Mouse (Mus musculus) heart, embryonic 13.5 days (tissue): ENCODE measurements around the gene Zkscan3. TPM values are rescaled to one million over a fixed set of nuclear protein-coding genes. Genes with fewer than 3 reads are reported as not detected.
"Not testable (repeated sequence)": the region's sequence is repeated elsewhere in the genome, so short reads cannot be mapped to it uniquely, and the experiment has no call there.

ENCODE experiments used
- ATAC-seq: fragments of 200-750 bp; cut with Nextera tagmentation; 2 replicates; pipeline ENCODE4 v1.8.0; 2017; ENCODE audit warnings: moderate TSS enrichment; ENCODE audit not compliant: insufficient number of reproducible peaks, low FRiP score, low TSS enrichment; ENCODE audit errors: extremely low read depth
- H3K27ac ChIP-seq: fragments of 300-500 bp; sonication (generic); replicated peaks from 2 replicates; pipeline ENCODE4 v1.5.1; 2015; ENCODE audit warnings: moderate library complexity, mild to moderate bottlenecking, inconsistent platforms
- H3K27me3 ChIP-seq: fragments of 300-500 bp; sonication (generic); replicated peaks from 2 replicates; pipeline ENCODE4 v1.6.1; 2015; ENCODE audit warnings: mild to moderate bottlenecking, inconsistent platforms
- H3K36me3 ChIP-seq: fragments of 300-500 bp; sonication (generic); 2 replicates; pipeline ENCODE4 v1.6.1; 2015; ENCODE audit warnings: mild to moderate bottlenecking, inconsistent platforms
- H3K4me1 ChIP-seq: fragments of 300-500 bp; sonication (generic); 2 replicates; pipeline ENCODE4 v1.6.1; 2015; ENCODE audit warnings: inconsistent platforms
- H3K4me2 ChIP-seq: fragments of 300-500 bp; sonication (generic); 2 replicates; pipeline ENCODE4 v1.6.1; 2015; ENCODE audit warnings: inconsistent platforms, mild to moderate bottlenecking, moderate library complexity
- H3K4me3 ChIP-seq: fragments of 300-500 bp; sonication (generic); 2 replicates; pipeline ENCODE4 v1.5.1; 2015; ENCODE audit warnings: moderate library complexity, mild to moderate bottlenecking, inconsistent platforms
- H3K9ac ChIP-seq: fragments of 300-500 bp; sonication (generic); 2 replicates; pipeline ENCODE4 v1.6.1; 2015; ENCODE audit warnings: inconsistent platforms, mild to moderate bottlenecking, moderate library complexity
- H3K9me3 ChIP-seq: fragments of 300-500 bp; sonication (generic); 2 replicates; pipeline ENCODE4 v1.6.1; 2016; ENCODE audit warnings: inconsistent platforms
- WGBS: fragments of 180-500 bp; shearing (Covaris S2); methylation state at CpG from one replicate; pipeline ENCODE4 v1.1.7; 2015; ENCODE audit warnings: mixed read lengths; 5-methylcytosine and 5-hydroxymethylcytosine counted together
- polyA plus RNA-seq: library from polyadenylated mRNA; unstranded; fragments of >200 nt; fragmentation: Nextera tagmentation; extraction: Ambion mirVana; gene quantifications from 2 replicates; pipeline ENCODE4 v1.2.1, GENCODE M21; 2015

The Zkscan3 gene
- polyA plus RNA-seq, 1 experiment from 2014 or later = 61.2 TPM

DNA sequence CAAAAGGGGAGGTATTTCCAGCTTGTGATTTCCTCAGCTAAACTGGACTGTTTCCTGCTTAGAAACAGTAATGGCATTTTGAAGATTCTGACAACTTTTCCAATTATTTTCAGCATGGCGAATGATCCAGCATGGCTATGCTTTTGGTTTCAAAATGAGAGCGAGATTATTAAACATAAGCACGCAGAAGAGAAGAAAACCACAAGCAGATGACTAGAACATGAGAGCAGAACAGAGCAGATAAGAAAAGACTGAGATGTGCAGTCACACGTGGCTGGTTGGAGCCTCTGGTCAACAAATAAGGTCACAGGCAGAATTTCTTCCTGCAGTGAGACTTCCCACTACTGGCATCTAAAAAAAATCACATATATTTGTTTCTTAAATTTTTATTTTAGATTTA, 12.7 kb upstream of the Zkscan3 start:
- peak overlapping the region; percentile 44 for H3K4me2 ChIP-seq
- WGBS = 66% methylated on average over 4 of the region's 4 CpGs
- no peaks in the 10 kb centered on the region for H3K9me3 ChIP-seq
- no peaks in the 10 kb centered on the region for H3K36me3 ChIP-seq
- H3K9ac ChIP-seq = 0 out of 2 replicates have a peak overlapping the region, but pooled peaks have one; percentile 7
- H3K27ac ChIP-seq = peak overlapping the region; percentile 59
- peaks cover 22% of the 10 kb centered on the region for H3K4me1 ChIP-seq
- H3K4me3 ChIP-seq = no peak overlapping the region
- H3K27me3 ChIP-seq = no peaks in the 10 kb centered on the region
- ATAC-seq = no peak

GRCm38 (mm10) chr13:21414231-21415212, 12.0 kb upstream of the Zkscan3 start:
- WGBS = 43% methylated on average over 14 of the region's 15 CpGs

DNA sequence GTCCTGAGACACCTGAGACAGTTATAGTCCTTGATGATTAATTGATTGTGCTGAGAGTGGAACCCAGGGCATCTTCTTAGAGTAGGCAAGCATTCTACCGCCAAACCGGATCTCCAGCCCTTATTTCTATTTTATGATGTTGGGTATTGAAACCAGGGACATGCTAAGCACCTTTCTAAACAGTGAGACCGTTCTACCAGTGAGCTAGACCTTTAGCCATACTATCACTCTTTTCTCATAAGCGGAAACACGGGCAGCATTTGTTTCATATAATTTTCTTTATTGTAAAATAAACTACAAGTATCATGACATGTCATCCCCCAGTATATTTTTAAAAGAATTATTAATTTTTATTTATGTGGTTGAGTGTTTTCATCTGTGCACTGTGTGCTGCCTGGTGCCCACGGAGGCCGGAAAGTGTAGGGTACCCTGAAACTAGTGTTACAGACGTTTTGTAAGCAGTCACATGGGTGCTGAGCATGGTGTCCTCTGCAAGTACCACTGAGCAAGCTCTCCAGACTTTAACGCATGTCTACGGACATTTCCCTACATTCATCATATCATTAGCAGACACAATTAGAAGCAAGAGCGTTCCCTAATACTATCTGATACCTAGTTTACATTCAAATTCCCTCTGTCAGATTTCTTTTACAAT, 6.4 kb upstream of the Zkscan3 start:
- Histone ChIP-seq H3K9me3 (no peaks in the 10 kb centered on the region), H3K36me3 (no peaks in the 10 kb centered on the region), H3K27ac (peak overlapping the region; percentile 88), H3K27me3 (no peaks in the 10 kb centered on the region), H3K9ac (peak overlapping the region; percentile 87), H3K4me2 (peak overlapping the region; percentile 79), H3K4me1 (peaks cover 11% of the 10 kb centered on the region), H3K4me3 (peak overlapping the region; percentile 65)
- no peak for ATAC-seq
- WGBS = 52% methylated on average over 11 of the region's 11 CpGs

More at GRCm38 (mm10) chr13:21414231-21415212, 12.0 kb upstream of the Zkscan3 start:
- Histone ChIP-seq H3K36me3 (no peaks in the 10 kb centered on the region), H3K4me1 (peaks cover 22% of the 10 kb centered on the region), H3K4me2 (peak overlapping the region; percentile 44), H3K27ac (peak overlapping the region; percentile 59), H3K9me3 (no peaks in the 10 kb centered on the region), H3K27me3 (no peaks in the 10 kb centered on the region), H3K4me3 (no peak overlapping the region), H3K9ac (no peak overlapping the region)
- no peak for ATAC-seq

DNA sequence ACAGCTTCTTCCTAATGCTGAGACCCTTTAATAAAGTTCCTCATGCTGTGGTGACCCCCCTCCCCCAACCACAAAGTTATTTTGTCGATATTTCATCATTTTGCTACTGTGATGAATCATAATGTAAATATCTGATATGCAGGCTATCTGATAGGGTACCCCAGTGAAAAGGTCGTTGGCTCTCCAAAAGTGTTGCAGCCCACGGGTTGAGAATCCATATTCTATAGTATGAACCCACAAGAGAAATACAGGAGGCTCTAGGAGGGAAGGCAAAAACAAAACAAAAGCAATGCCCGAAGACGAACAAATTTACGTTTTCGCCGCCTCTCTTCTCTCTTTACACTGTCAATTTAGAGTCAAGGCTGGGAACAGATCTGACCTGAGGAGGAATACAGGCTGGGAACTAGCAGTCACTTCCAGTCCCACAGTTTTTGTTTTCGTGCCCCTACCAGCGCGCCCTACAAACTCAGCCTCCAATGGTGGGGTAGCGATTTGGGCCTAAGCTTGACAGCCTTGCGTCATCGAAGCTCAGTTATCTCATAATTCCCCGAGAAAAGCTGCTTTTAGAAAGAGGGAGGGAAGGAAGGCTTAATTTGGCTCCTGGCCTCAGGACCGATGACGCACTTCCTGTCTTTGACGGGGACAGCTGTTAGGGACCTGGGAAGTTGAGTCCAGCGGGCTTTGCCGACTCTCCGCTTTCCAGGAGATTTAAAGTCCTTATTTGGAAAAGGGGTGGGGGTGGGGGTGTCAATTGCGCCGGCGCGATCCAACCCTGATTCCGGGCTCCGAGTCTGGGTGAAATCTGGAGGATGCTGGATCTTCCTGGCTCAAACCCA, 5.6 kb upstream of the Zkscan3 start:
- H3K4me3 ChIP-seq = peak overlapping the region; percentile 65
- no peaks in the 10 kb centered on the region for H3K36me3 ChIP-seq
- no peaks in the 10 kb centered on the region for H3K27me3 ChIP-seq
- H3K9ac ChIP-seq = peak overlapping the region; percentile 87
- peak overlapping the region; percentile 88 for H3K27ac ChIP-seq
- no peaks in the 10 kb centered on the region for H3K9me3 ChIP-seq
- H3K4me1 ChIP-seq = peaks cover 11% of the 10 kb centered on the region
- peak overlapping the region; percentile 79 for H3K4me2 ChIP-seq
- ATAC-seq = peak; percentile 80
- WGBS = 2% methylated on average over 27 of the region's 27 CpGs

GRCm38 (mm10) chr13:21407341-21407740, 4.8 kb upstream of the Zkscan3 start:
- 71% methylated on average over 11 of the region's 11 CpGs for WGBS
- Histone ChIP-seq H3K4me3 (peak overlapping the region; percentile 65; the same call in 1 of the 2 replicates), H3K4me1 (peaks cover 11% of the 10 kb centered on the region), H3K27ac (peak overlapping the region; percentile 88; the same call in 1 of the 2 replicates), H3K9me3 (no peaks in the 10 kb centered on the region), H3K9ac (peak overlapping the region; percentile 87; the same call in 1 of the 2 replicates), H3K27me3 (no peaks in the 10 kb centered on the region), H3K4me2 (peak overlapping the region; percentile 79), H3K36me3 (no peaks in the 10 kb centered on the region)
- ATAC-seq = no peak

GRCm38 (mm10) chr13:21402848-21403247, 293 bp upstream of the Zkscan3 start:
- peak overlapping the region; percentile 82 for H3K4me3 ChIP-seq
- no peak for ATAC-seq

DNA sequence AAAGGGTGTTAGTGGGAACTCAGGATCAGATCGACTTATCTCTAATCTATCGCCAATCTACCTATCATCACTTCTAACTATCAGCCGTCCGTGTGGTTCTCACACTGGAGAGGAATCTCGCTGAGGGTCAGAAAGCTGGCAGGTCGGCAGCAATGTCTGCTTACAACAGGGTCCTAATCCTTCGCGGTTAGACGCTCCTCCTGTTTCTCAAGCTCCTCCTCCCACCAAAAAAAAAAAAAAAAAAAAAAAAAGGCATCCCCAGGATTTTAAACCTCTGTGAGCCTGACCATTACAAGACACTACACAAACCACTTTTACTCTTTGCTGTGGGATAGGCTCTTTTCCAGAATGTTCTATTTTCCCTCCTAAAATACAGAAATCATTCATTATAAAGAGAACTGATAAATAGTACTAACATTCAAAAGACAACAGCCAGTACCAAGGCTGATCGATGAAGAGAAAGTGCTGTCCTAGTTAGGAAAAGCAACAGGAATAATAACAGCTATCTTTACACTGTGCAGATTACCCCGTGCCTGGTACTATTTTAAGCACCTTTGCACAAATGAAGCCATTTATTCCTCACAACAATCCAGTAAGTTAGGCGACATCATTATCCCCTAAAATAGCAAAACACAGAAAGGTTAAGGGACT, 794 bp downstream of the Zkscan3 start:
- Histone ChIP-seq H3K4me3 (peak overlapping the region; percentile 82), H3K4me1 (peaks cover 32% of the 10 kb centered on the region), H3K9ac (peak overlapping the region; percentile 94), H3K27me3 (no peaks in the 10 kb centered on the region), H3K36me3 (peaks cover 19% of the 10 kb centered on the region), H3K4me2 (peak overlapping the region; percentile 81), H3K27ac (peak overlapping the region; percentile 91), H3K9me3 (no peaks in the 10 kb centered on the region)
- ATAC-seq = peak; percentile 23; the same call in 1 of the 2 replicates
- WGBS = 1% methylated on average over 12 of the region's 12 CpGs

More at GRCm38 (mm10) chr13:21402848-21403247, 293 bp upstream of the Zkscan3 start:
- Histone ChIP-seq H3K27ac (peak overlapping the region; percentile 91), H3K27me3 (no peaks in the 10 kb centered on the region), H3K36me3 (peaks cover 15% of the 10 kb centered on the region), H3K9ac (peak overlapping the region; percentile 94), H3K4me2 (peak overlapping the region; percentile 81), H3K9me3 (no peaks in the 10 kb centered on the region), H3K4me1 (peaks cover 40% of the 10 kb centered on the region)
- 0% methylated on average over 2 of the region's 2 CpGs for WGBS

DNA sequence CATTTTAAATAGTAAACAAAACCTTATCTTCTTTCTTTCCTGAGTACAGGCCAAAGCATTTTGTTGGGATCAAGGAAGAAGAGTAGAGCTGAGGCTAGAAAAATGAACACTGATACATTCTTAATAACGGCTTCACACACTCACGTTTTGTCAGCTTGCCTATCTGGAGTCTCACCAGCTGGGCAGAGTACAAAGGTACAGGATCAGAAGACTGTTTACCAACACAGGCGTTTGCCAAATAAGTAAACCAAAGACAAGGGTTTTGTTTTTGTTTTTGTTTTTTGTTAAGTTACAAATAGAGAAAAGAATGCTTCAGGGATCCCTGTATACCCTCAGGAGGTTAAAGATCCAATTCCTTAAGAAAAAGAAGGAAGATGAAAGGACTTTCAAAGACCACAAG, 1.4 kb downstream of the Zkscan3 start:
- Histone ChIP-seq H3K4me1 (peaks cover 32% of the 10 kb centered on the region), H3K4me2 (peak overlapping the region; percentile 81), H3K9me3 (no peaks in the 10 kb centered on the region), H3K27me3 (no peaks in the 10 kb centered on the region), H3K36me3 (peaks cover 25% of the 10 kb centered on the region), H3K9ac (peak overlapping the region; percentile 94), H3K27ac (0 out of 2 replicates have a peak overlapping the region, but pooled peaks have one; percentile 91), H3K4me3 (peak overlapping the region; percentile 82)
- no peak for ATAC-seq
- WGBS = 65% methylated on average over 3 of the region's 3 CpGs

DNA sequence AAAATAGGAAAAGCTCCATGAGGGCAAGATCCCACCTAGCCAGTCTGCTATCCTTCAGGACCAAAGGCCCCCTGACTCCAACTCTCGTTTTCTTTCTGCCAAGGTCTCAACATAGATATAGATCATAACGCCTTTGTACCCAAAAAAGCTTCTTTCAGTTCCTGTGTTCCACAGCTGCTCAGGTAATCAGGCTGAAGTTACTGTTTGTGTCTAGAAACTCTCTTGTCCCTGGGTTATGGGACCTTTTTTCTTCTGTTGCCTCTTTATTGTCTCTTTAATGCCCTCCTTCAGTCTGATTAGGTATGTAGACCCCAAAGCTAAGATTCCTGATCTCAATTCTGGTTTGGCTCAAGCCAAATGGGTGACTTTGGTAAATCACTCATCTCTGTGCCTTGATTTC, 5.1 kb downstream of the Zkscan3 start:
- H3K9ac ChIP-seq = no peak overlapping the region
- peaks cover 61% of the 10 kb centered on the region for H3K36me3 ChIP-seq

DNA sequence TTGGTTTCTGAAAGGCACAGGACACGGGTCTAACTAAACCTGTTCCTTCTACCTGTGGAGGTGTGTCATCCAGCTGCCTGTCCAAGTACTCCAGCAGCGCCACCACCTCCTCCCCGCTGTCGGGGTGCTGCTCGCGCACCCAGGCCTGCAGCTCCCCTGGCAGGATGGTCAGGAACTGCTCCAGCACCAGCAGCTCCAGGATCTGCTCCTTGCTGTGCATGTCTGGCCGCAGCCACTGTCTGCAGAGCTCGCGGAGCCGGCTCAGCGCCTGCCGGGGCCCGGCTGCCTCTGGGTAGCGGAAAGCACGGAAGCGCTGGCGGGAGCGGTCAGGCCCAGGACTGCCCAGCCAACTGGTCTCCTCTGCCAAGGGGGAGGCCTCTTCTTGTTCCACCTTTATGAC, 6.5 kb downstream of the Zkscan3 start:
- not testable (repeated sequence) for H3K27ac ChIP-seq, H3K4me3 ChIP-seq, H3K9me3 ChIP-seq, H3K9ac ChIP-seq, H3K4me2 ChIP-seq, ATAC-seq, H3K27me3 ChIP-seq
- H3K36me3 ChIP-seq = peaks cover 75% of the 10 kb centered on the region
- peaks cover 27% of the 10 kb centered on the region for H3K4me1 ChIP-seq
- whole genome bisulfite sequencing = 85% methylated on average over 12 of the region's 18 CpGs

More for the DNA sequence above, 5.1 kb downstream of the Zkscan3 start:
- Histone ChIP-seq H3K4me1 (peaks cover 32% of the 10 kb centered on the region), H3K27ac (no peak overlapping the region), H3K4me2 (no peak overlapping the region), H3K9me3 (no peaks in the 10 kb centered on the region), H3K4me3 (no peak overlapping the region), H3K27me3 (no peaks in the 10 kb centered on the region)
- ATAC-seq = no peak
- WGBS = 83% methylated on average over 2 of the region's 2 CpGs
